Mouse (Mus musculus) neural tube, embryonic 15.5 days (tissue): ENCODE data around the gene Slc13a4. TPM values are rescaled to one million over a fixed set of nuclear protein-coding genes. Genes with fewer than 3 reads are reported as not detected.
A peak's percentile ranks its signal among the peaks of the same experiment; 100 is the strongest.

Experiments
- ATAC-seq: fragments of 200-750 bp; cut with Nextera tagmentation; 2 replicates; pipeline ENCODE4 v1.8.0; 2017; ENCODE audit warnings: mild to moderate bottlenecking, moderate TSS enrichment, moderate library complexity; ENCODE audit not compliant: low FRiP score
- H3K27ac ChIP-seq: fragments of 300-500 bp; sonication (generic); replicated peaks from 2 replicates; pipeline ENCODE4 v1.5.1; 2015; ENCODE audit warnings: mild to moderate bottlenecking, inconsistent platforms
- H3K27me3 ChIP-seq: fragments of 300-500 bp; sonication (generic); replicated peaks from 2 replicates; pipeline ENCODE4 v1.6.1; 2015; ENCODE audit warnings: inconsistent platforms
- H3K36me3 ChIP-seq: fragments of 300-500 bp; sonication (generic); 2 replicates; pipeline ENCODE4 v1.6.1; 2015; ENCODE audit warnings: inconsistent platforms
- H3K4me1 ChIP-seq: fragments of 300-500 bp; sonication (generic); 2 replicates; pipeline ENCODE4 v1.6.1; 2015; ENCODE audit warnings: inconsistent platforms
- H3K4me2 ChIP-seq: fragments of 300-500 bp; sonication (generic); 2 replicates; pipeline ENCODE4 v1.6.1; 2015; ENCODE audit warnings: inconsistent platforms, mild to moderate bottlenecking, moderate library complexity
- H3K4me3 ChIP-seq: fragments of 300-500 bp; sonication (generic); replicated peaks from 2 replicates; pipeline ENCODE4 v1.5.1; 2015; ENCODE audit warnings: mild to moderate bottlenecking, inconsistent platforms
- H3K9ac ChIP-seq: fragments of 300-500 bp; sonication (generic); replicated peaks from 2 replicates; pipeline ENCODE4 v1.6.1; 2015; ENCODE audit warnings: mild to moderate bottlenecking, inconsistent platforms
- H3K9me3 ChIP-seq: fragments of 300-500 bp; sonication (generic); replicated peaks from 2 replicates; pipeline ENCODE4 v1.6.1; 2016; ENCODE audit warnings: inconsistent platforms
- WGBS: fragments of 180-500 bp; shearing (Covaris S2); methylation state at CpG from one replicate; pipeline ENCODE4 v1.1.7; 2015; ENCODE audit warnings: mixed read lengths; 5-methylcytosine and 5-hydroxymethylcytosine counted together
- polyA plus RNA-seq: library from polyadenylated mRNA; unstranded; fragments of >200 nt; fragmentation: Nextera tagmentation; extraction: Ambion mirVana; gene quantifications from 2 replicates; pipeline ENCODE4 v1.2.1, GENCODE M21; 2015

Gene Slc13a4
- polyA plus RNA-seq, 1 experiment from 2014 or later = 2.3 TPM

- H3K4me3 ChIP-seq = peak overlapping the region; percentile 77; the same call in 1 of the 2 replicates
- ATAC-seq = no peak
- H3K27me3 ChIP-seq = no peaks in the 10 kb centered on the region
- peaks cover 29% of the 10 kb centered on the region for H3K4me1 ChIP-seq
- 69% methylated on average over 9 of the region's 9 CpGs for WGBS
- no peak overlapping the region for H3K27ac ChIP-seq
- H3K9me3 ChIP-seq = no peaks in the 10 kb centered on the region
- no peak overlapping the region for H3K9ac ChIP-seq
- H3K4me2 ChIP-seq = peak overlapping the region; percentile 70
- no peaks in the 10 kb centered on the region for H3K36me3 ChIP-seq
Measured at GRCm38 (mm10) chr6:35254136-35254904, 53.6 kb downstream of the Slc13a4 start.

DNA sequence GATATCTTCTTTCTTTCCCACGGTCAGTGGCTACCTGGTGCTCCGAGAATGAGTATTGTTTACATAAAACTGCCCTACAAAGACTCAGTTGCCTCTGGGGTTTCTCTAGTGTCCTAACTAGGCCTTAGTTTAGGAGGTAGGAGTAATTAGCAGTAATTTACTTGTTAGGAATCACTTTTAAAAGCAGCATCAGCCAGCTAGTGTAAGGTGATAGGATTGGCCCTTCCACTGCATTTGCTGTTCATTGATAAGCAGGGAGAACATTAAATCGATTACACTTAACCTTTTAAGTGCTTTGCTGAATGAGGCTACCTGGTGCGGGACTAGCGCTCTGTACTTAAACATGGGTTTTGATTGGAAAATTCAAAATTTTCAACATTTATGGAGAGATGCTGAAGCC is 54.5 kb downstream of the Slc13a4 start:
- Histone ChIP-seq H3K27me3 (no peaks in the 10 kb centered on the region), H3K9me3 (no peaks in the 10 kb centered on the region), H3K9ac (peak overlapping the region; percentile 69), H3K27ac (no peak overlapping the region), H3K4me1 (peaks cover 29% of the 10 kb centered on the region), H3K4me2 (peak overlapping the region; percentile 70), H3K36me3 (no peaks in the 10 kb centered on the region), H3K4me3 (peak overlapping the region; percentile 77)
- no peak for ATAC-seq
- WGBS = 45% methylated on average over 5 of the region's 5 CpGs

- Histone ChIP-seq H3K9ac (peak overlapping the region; percentile 69), H3K4me3 (peak overlapping the region; percentile 77), H3K36me3 (no peaks in the 10 kb centered on the region), H3K4me2 (peak overlapping the region; percentile 70), H3K27me3 (no peaks in the 10 kb centered on the region), H3K9me3 (no peaks in the 10 kb centered on the region), H3K4me1 (peaks cover 29% of the 10 kb centered on the region), H3K27ac (peak overlapping the region; percentile 78)
- WGBS = under 1% methylated on average over 59 of the region's 60 CpGs
- peak; percentile 92 for ATAC-seq
Measured at GRCm38 (mm10) chr6:35252477-35253346, 55.2 kb downstream of the Slc13a4 start.

DNA sequence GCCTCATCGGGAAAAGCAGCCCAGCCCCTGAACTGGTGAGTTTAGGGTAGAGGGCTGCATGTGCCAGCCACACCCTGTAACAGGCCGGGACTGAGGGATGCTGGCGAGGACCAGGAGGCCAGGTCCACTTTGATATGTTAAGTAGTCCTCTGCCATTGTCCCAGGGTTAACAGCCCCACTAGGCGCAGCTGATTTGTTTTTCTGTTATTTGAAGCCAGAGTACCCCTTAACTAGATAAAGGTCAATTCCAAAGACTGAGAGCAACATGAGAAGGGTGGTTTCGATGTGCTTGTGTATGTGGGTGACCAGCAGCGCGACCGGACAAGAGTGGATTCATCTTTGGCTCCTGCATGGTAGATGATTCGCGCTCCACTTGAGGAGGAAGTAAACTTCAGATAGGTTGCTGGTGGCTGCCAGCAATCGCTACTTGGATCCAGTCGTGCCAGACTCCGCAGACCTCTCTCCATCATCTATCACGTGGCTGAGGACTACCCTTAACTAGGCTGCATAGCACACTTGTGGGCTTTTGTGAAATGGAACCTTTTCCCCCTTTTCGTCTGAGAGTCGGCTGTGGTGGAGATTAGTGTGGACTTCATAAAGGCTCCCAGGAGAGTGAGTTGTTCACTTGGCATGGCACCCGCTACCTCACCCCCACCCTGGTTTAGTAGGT is 56.0 kb downstream of the Slc13a4 start:
- no peak for ATAC-seq
- H3K27ac ChIP-seq = no peak overlapping the region
- H3K36me3 ChIP-seq = no peaks in the 10 kb centered on the region
- no peaks in the 10 kb centered on the region for H3K27me3 ChIP-seq
- H3K9me3 ChIP-seq = no peaks in the 10 kb centered on the region
- H3K4me1 ChIP-seq = peaks cover 29% of the 10 kb centered on the region
- H3K4me2 ChIP-seq = peak overlapping the region; percentile 70
- H3K9ac ChIP-seq = 0 out of 2 replicates have a peak overlapping the region, but pooled peaks have one; percentile 69
- WGBS = 63% methylated on average over 17 of the region's 17 CpGs
- H3K4me3 ChIP-seq = peak overlapping the region; percentile 77

GRCm38 (mm10) chr6:35245086-35245485 is 62.8 kb downstream of the Slc13a4 start:
- Histone ChIP-seq H3K4me2 (no peak overlapping the region), H3K36me3 (peaks cover 53% of the 10 kb centered on the region), H3K9me3 (no peaks in the 10 kb centered on the region), H3K27ac (no peak overlapping the region), H3K27me3 (no peaks in the 10 kb centered on the region), H3K9ac (no peak overlapping the region), H3K4me1 (no peaks in the 10 kb centered on the region), H3K4me3 (no peak overlapping the region)
- no peak for ATAC-seq
- 64% methylated on average over 5 of the region's 5 CpGs for WGBS

- H3K4me2 ChIP-seq = no peak overlapping the region
- no peaks in the 10 kb centered on the region for H3K27me3 ChIP-seq
- H3K4me1 ChIP-seq = no peaks in the 10 kb centered on the region
- no peak overlapping the region for H3K4me3 ChIP-seq
- 88% methylated on average over 9 of the region's 9 CpGs for WGBS
- H3K36me3 ChIP-seq = peaks cover 57% of the 10 kb centered on the region
- ATAC-seq = no peak
- H3K9ac ChIP-seq = no peak overlapping the region
- H3K27ac ChIP-seq = no peak overlapping the region
- no peaks in the 10 kb centered on the region for H3K9me3 ChIP-seq
Measured at GRCm38 (mm10) chr6:35243989-35244388, 63.9 kb downstream of the Slc13a4 start.

DNA sequence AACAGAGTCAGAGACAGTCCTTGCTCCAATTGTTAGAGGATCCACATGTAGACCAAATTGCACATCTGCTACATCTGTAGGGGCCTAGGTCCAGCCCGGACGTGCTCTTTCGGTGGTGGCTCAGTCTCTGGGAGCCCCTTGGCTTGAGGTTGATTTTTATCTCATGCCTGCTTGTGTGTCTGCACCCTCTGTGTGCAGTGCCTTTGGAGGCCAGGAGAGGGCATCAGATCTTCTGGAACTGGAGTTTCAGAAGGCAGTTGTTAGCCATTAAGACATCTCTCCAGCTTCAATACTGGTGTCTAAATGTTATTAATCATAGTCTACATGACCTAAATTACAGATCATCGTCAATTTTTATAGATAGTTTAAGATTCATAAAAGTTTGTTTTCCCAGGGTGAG is 64.7 kb downstream of the Slc13a4 start:
- H3K4me2 ChIP-seq = no peak overlapping the region
- H3K4me3 ChIP-seq = no peak overlapping the region
- H3K27ac ChIP-seq = no peak overlapping the region
- ATAC-seq = no peak
- H3K9me3 ChIP-seq = no peaks in the 10 kb centered on the region
- H3K4me1 ChIP-seq = no peaks in the 10 kb centered on the region
- H3K27me3 ChIP-seq = no peaks in the 10 kb centered on the region
- peaks cover 64% of the 10 kb centered on the region for H3K36me3 ChIP-seq
- 93% methylated on average over 4 of the region's 4 CpGs for whole genome bisulfite sequencing
- no peak overlapping the region for H3K9ac ChIP-seq

- 63% methylated on average over 9 of the region's 9 CpGs for WGBS
- no peak for ATAC-seq
- no peaks in the 10 kb centered on the region for H3K27me3 ChIP-seq
- H3K27ac ChIP-seq = no peak overlapping the region
- no peak overlapping the region for H3K4me3 ChIP-seq
- peaks cover 68% of the 10 kb centered on the region for H3K36me3 ChIP-seq
- no peak overlapping the region for H3K9ac ChIP-seq
- H3K9me3 ChIP-seq = no peaks in the 10 kb centered on the region
- H3K4me1 ChIP-seq = no peaks in the 10 kb centered on the region
- no peak overlapping the region for H3K4me2 ChIP-seq
Measured at GRCm38 (mm10) chr6:35236108-35236785, 71.7 kb downstream of the Slc13a4 start.

GRCm38 (mm10) chr6:35229415-35229814 is 78.5 kb downstream of the Slc13a4 start:
- no peak overlapping the region for H3K4me2 ChIP-seq
- WGBS = 94% methylated on average over 1 of the region's 1 CpGs
- no peaks in the 10 kb centered on the region for H3K9me3 ChIP-seq
- H3K27me3 ChIP-seq = no peaks in the 10 kb centered on the region
- no peak for ATAC-seq
- H3K36me3 ChIP-seq = peaks cover 61% of the 10 kb centered on the region
- no peak overlapping the region for H3K27ac ChIP-seq
- no peaks in the 10 kb centered on the region for H3K4me1 ChIP-seq
- H3K9ac ChIP-seq = no peak overlapping the region
- H3K4me3 ChIP-seq = no peak overlapping the region

DNA sequence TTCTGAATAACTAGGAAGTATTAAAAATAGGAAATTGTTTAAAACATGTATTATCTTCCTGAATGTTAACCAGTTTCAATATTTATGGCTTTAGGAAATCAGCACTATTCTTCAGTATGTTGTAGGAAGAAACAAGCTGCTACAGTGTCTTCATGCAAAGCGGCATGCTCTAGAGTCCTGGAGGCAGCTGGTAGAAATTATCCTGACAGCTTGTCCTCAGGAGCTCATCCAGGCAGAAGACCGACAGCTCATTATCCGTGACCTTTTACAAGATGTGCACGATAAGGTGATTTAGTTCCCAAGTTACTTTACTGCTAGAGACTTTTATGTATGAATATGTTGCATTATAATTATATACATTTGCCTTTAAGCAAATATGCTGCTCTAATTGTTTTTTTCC is 82.2 kb downstream of the Slc13a4 start:
- no peak overlapping the region for H3K4me3 ChIP-seq
- ATAC-seq = no peak
- 86% methylated on average over 4 of the region's 4 CpGs for WGBS
- H3K9ac ChIP-seq = no peak overlapping the region
- peaks cover 45% of the 10 kb centered on the region for H3K36me3 ChIP-seq
- no peak overlapping the region for H3K4me2 ChIP-seq
- no peaks in the 10 kb centered on the region for H3K4me1 ChIP-seq
- no peaks in the 10 kb centered on the region for H3K9me3 ChIP-seq
- H3K27ac ChIP-seq = no peak overlapping the region
- H3K27me3 ChIP-seq = no peaks in the 10 kb centered on the region
